Mouse (Mus musculus): ENCODE measurements around the gene Mrpl20.

The Mrpl20 gene

GRCm38 (mm10) chr4:155831831-155832230 is 29.2 kb downstream of the Mrpl20 start:
- no peak for DNase-seq (ENCODE audit: low read depth)

- no peak for DNase-seq (ENCODE audit: low read depth)
Observed at GRCm38 (mm10) chr4:155832321-155832720, 29.6 kb downstream of the Mrpl20 start.

GRCm38 (mm10) chr4:155833234-155833633 is 30.6 kb downstream of the Mrpl20 start:
- DNase-seq (ENCODE audit: low read depth) = no peak

GRCm38 (mm10) chr4:155833836-155834235 is 31.2 kb downstream of the Mrpl20 start:
- peak; percentile 68 for DNase-seq (ENCODE audit: low read depth)

GRCm38 (mm10) chr4:155837404-155838010 is 34.8 kb downstream of the Mrpl20 start:
- no peak for DNase-seq (ENCODE audit: low read depth)

- no peak for DNase-seq (ENCODE audit: low read depth)
Observed at GRCm38 (mm10) chr4:155838187-155839153, 35.8 kb downstream of the Mrpl20 start.

- no peak for DNase-seq (ENCODE audit: low read depth)
Observed at GRCm38 (mm10) chr4:155839483-155839910, 36.8 kb downstream of the Mrpl20 start, which contains the start of gene Mxra8. TSS of gene Mxra8 (plus strand) at chr4:155839680.

- DNase-seq (ENCODE audit: low read depth) = no peak
Observed at GRCm38 (mm10) chr4:155840076-155841002, 37.7 kb downstream of the Mrpl20 start.

- DNase-seq (ENCODE audit: low read depth) = peak; percentile 73
Observed at GRCm38 (mm10) chr4:155841003-155841454, 38.4 kb downstream of the Mrpl20 start.

GRCm38 (mm10) chr4:155841651-155842270 is 39.1 kb downstream of the Mrpl20 start:
- no peak for DNase-seq (ENCODE audit: low read depth)

- no peak for DNase-seq (ENCODE audit: low read depth)
Observed at GRCm38 (mm10) chr4:155843231-155843630, 40.6 kb downstream of the Mrpl20 start.

GRCm38 (mm10) chr4:155846871-155847578 is 44.3 kb downstream of the Mrpl20 start, which contains the start of gene Dvl1:
TSS of gene Dvl1 (plus strand) at chr4:155847402.
- no peak for DNase-seq (ENCODE audit: low read depth)

- no peak for DNase-seq (ENCODE audit: low read depth)
Observed at GRCm38 (mm10) chr4:155847591-155848352, 45.1 kb downstream of the Mrpl20 start.

- no peak for DNase-seq (ENCODE audit: low read depth)
Observed at GRCm38 (mm10) chr4:155848434-155849095, 45.9 kb downstream of the Mrpl20 start.

- no peak for DNase-seq (ENCODE audit: low read depth)
Observed at GRCm38 (mm10) chr4:155849391-155849790, 46.7 kb downstream of the Mrpl20 start.

- DNase-seq (ENCODE audit: low read depth) = no peak
Observed at GRCm38 (mm10) chr4:155849792-155850451, 47.2 kb downstream of the Mrpl20 start.

- DNase-seq (ENCODE audit: low read depth) = no peak
Observed at GRCm38 (mm10) chr4:155851368-155851767, 48.7 kb downstream of the Mrpl20 start.

GRCm38 (mm10) chr4:155851951-155852411 is 49.3 kb downstream of the Mrpl20 start:
- no peak for DNase-seq (ENCODE audit: low read depth)

- DNase-seq (ENCODE audit: low read depth) = no peak
Observed at GRCm38 (mm10) chr4:155853421-155853820, 50.7 kb downstream of the Mrpl20 start.
